Mouse (Mus musculus): ENCODE measurements around the gene Ccdc85c. TPM values are rescaled to one million over a fixed set of nuclear protein-coding genes. Genes with fewer than 3 reads are reported as not detected.

The Ccdc85c gene
- total and polyA plus RNA-seq, 3 experiments, result 27.1 to 43.9 (median 39.2) TPM

DNA sequence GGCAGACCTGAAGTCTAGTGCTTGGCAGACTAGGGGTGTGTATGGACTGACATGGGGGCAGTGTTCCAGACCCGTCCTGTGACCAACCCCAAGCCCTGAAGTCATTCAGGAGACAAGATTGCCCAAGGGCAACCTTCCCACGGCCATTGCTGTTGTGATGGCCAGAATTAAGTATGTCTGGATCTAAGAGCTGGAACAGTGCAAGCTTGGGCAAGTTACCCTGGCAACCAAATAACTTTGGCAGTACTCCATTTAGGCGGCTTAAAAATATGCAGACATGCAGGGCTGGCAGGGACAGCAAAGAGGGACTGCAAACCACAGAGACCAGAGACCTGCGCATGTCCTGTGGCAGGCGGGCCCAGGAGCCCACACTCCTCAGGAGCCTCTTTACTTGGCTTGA is 35.8 kb downstream of the Ccdc85c start:
- Histone ChIP-seq H3K27ac (peak overlapping the region; percentile 53; the same call in 1 of the 2 replicates), H3K27me3 (ENCODE audit: control insufficient read depth, insufficient read depth, low read length) (no peaks in the 10 kb centered on the region), H3K36me3 (ENCODE audit: control insufficient read depth, insufficient read depth, low read length) (no peaks in the 10 kb centered on the region), H3K4me3 (no peak overlapping the region), H3K79me2 (replicated peaks; ENCODE audit: control insufficient read depth, insufficient read depth, low read length) (0 out of 2 replicates have a peak, but pooled peaks cover 2% of the 10 kb centered on the region), H3K9ac (ENCODE audit: low read depth, low read length) (no peak overlapping the region), H3K4me1 (ENCODE audit: control insufficient read depth, insufficient read depth, low read length) (peaks cover 36% of the 10 kb centered on the region)
- 52% methylated on average over 5 of the region's 5 CpGs for WGBS
- intact Hi-C loops (cut with DNase I), result no loop called here
- no peak for TF ChIP-seq POLR2A (IDR thresholded peaks at IDR 0.05; ENCODE audit: insufficient read depth, low read depth, low read length)
- TF ChIP-seq EP300 (IDR thresholded peaks at IDR 0.05; ENCODE audit: insufficient read depth, low read depth, low read length), result 0 out of 2 replicates have a peak, but pooled peaks have one; percentile 61
- peak; percentile 55 to 76 for DNase-seq

GRCm38 (mm10) chr12:108238395-108239035 is 36.7 kb downstream of the Ccdc85c start:
- H3K4me1 ChIP-seq (ENCODE audit: control insufficient read depth, insufficient read depth, low read length), result peaks cover 32% of the 10 kb centered on the region
- intact Hi-C loops (cut with DNase I), result no loop called here
- WGBS, result 77% methylated on average over 17 of the region's 17 CpGs

GRCm38 (mm10) chr12:108237300-108238006 is 37.8 kb downstream of the Ccdc85c start:
- Histone ChIP-seq H3K27ac (peak overlapping the region; percentile 53), H3K4me1 (ENCODE audit: control insufficient read depth, insufficient read depth, low read length) (peaks cover 31% of the 10 kb centered on the region), H3K4me3 (no peak overlapping the region), H3K27me3 (ENCODE audit: control insufficient read depth, insufficient read depth, low read length) (no peaks in the 10 kb centered on the region), H3K9ac (ENCODE audit: low read depth, low read length) (no peak overlapping the region), H3K79me2 (replicated peaks; ENCODE audit: control insufficient read depth, insufficient read depth, low read length) (no peaks in the 10 kb centered on the region), H3K36me3 (ENCODE audit: control insufficient read depth, insufficient read depth, low read length) (no peaks in the 10 kb centered on the region)
- intact Hi-C loops (cut with DNase I), result no loop called here
- peak; percentile 70 to 85 for DNase-seq
- 41% methylated on average over 6 of the region's 6 CpGs for WGBS
- TF ChIP-seq POLR2A (IDR thresholded peaks at IDR 0.05; ENCODE audit: insufficient read depth, low read depth, low read length) (no peak), EP300 (IDR thresholded peaks at IDR 0.05; ENCODE audit: insufficient read depth, low read depth, low read length) (peak; percentile 90), CTCF (IDR thresholded peaks at IDR 0.05) (peak; percentile 21; the same call in 1 of the 2 replicates)

More at GRCm38 (mm10) chr12:108238395-108239035, 36.7 kb downstream of the Ccdc85c start:
- H3K4me3 ChIP-seq, result no peak overlapping the region
- H3K36me3 ChIP-seq (ENCODE audit: control insufficient read depth, insufficient read depth, low read length), result no peaks in the 10 kb centered on the region
- H3K27ac ChIP-seq, result peak overlapping the region; percentile 53; the same call in 1 of the 2 replicates
- no peak overlapping the region for H3K9ac ChIP-seq (ENCODE audit: low read depth, low read length)
- TF ChIP-seq EP300 (IDR thresholded peaks at IDR 0.05; ENCODE audit: insufficient read depth, low read depth, low read length) (no peak), CTCF (IDR thresholded peaks at IDR 0.05) (no peak), POLR2A (IDR thresholded peaks at IDR 0.05; ENCODE audit: insufficient read depth, low read depth, low read length) (no peak)
- no peak for DNase-seq
- no peaks in the 10 kb centered on the region for H3K27me3 ChIP-seq (ENCODE audit: control insufficient read depth, insufficient read depth, low read length)
- 0 out of 2 replicates have a peak, but pooled peaks cover 2% of the 10 kb centered on the region for H3K79me2 ChIP-seq (replicated peaks; ENCODE audit: control insufficient read depth, insufficient read depth, low read length)

- WGBS, result 55% methylated on average over 18 of the region's 18 CpGs
- Histone ChIP-seq H3K79me2 (replicated peaks; ENCODE audit: control insufficient read depth, insufficient read depth, low read length) (no peaks in the 10 kb centered on the region), H3K4me1 (ENCODE audit: control insufficient read depth, insufficient read depth, low read length) (peaks cover 34% of the 10 kb centered on the region), H3K4me3 (no peak overlapping the region), H3K36me3 (ENCODE audit: control insufficient read depth, insufficient read depth, low read length) (no peaks in the 10 kb centered on the region), H3K27me3 (ENCODE audit: control insufficient read depth, insufficient read depth, low read length) (no peaks in the 10 kb centered on the region), H3K9ac (ENCODE audit: low read depth, low read length) (no peak overlapping the region), H3K27ac (peak overlapping the region; percentile 49)
- TF ChIP-seq EP300 (IDR thresholded peaks at IDR 0.05; ENCODE audit: insufficient read depth, low read depth, low read length) (no peak), POLR2A (IDR thresholded peaks at IDR 0.05; ENCODE audit: insufficient read depth, low read depth, low read length) (no peak), CTCF (IDR thresholded peaks at IDR 0.05) (no peak)
- peak in 1 of 2 experiments; percentile 55 for DNase-seq
- intact Hi-C loops (cut with DNase I), result loop anchor here (2.0 kb wide), 1 partner anchor 37 kb away; no protein-coding TSS in a partner anchor
Measured at GRCm38 (mm10) chr12:108235976-108236555, 39.2 kb downstream of the Ccdc85c start.

- H3K36me3 ChIP-seq (ENCODE audit: control insufficient read depth, insufficient read depth, low read length), result no peaks in the 10 kb centered on the region
- peak in 1 of 2 experiments; percentile 39 for DNase-seq
- no peak overlapping the region for H3K4me3 ChIP-seq
- no peak overlapping the region for H3K27ac ChIP-seq
- 54% methylated on average over 14 of the region's 14 CpGs for WGBS
- intact Hi-C loops (cut with DNase I), result loop anchor here (2.0 kb wide), 1 partner anchor 38 kb away; no protein-coding TSS in a partner anchor
- H3K79me2 ChIP-seq (replicated peaks; ENCODE audit: control insufficient read depth, insufficient read depth, low read length), result no peaks in the 10 kb centered on the region
- H3K9ac ChIP-seq (ENCODE audit: low read depth, low read length), result no peak overlapping the region
- no peaks in the 10 kb centered on the region for H3K27me3 ChIP-seq (ENCODE audit: control insufficient read depth, insufficient read depth, low read length)
- TF ChIP-seq CTCF (IDR thresholded peaks at IDR 0.05) (no peak), EP300 (IDR thresholded peaks at IDR 0.05; ENCODE audit: insufficient read depth, low read depth, low read length) (no peak), POLR2A (IDR thresholded peaks at IDR 0.05; ENCODE audit: insufficient read depth, low read depth, low read length) (no peak)
- H3K4me1 ChIP-seq (ENCODE audit: control insufficient read depth, insufficient read depth, low read length), result peaks cover 34% of the 10 kb centered on the region
Measured at GRCm38 (mm10) chr12:108234832-108235602, 40.2 kb downstream of the Ccdc85c start.

All from heart, adult 2 months (tissue).